Mouse (Mus musculus) olfactory bulb, adult 2 months (tissue): ENCODE data around the gene Mettl7a1.
"Not testable (repeated sequence)": the region's sequence is repeated elsewhere in the genome, so short reads cannot be mapped to it uniquely, and the experiment has no call there.

ENCODE experiments used
- CTCF ChIP-seq: fragments of 200-500 bp; IDR thresholded peaks from 2 replicates; pipeline ENCODE4 v1.5.1; 2012; ENCODE audit warnings: low read depth, mild to moderate bottlenecking, low read length, moderate library complexity; ENCODE audit not compliant: insufficient read depth
- POLR2A ChIP-seq: fragments of 200-500 bp; IDR thresholded peaks from 2 replicates; pipeline ENCODE4 v1.6.1; 2012; ENCODE audit warnings: mild to moderate bottlenecking, low read depth, low read length, moderate library complexity; ENCODE audit not compliant: insufficient read depth

DNA sequence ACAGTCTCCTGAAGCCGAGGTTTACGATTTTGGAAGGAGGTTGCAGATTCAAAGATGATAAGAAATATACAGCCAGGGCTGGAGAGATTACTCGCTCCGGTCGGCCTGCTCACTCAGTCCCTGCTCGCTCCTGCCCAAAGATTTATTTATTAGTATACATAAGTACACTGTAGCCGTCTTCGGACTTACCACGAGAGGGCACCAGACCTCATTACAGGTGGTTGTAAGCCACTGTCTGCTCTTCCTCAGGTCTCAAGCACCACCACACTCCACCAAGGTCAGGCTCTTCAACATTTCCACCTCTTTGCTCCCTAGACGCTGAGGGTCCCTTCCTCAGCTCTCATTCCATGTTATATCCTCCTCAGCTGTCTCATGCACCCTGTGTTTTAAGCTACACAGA is 33.9 kb downstream of the Mettl7a1 start:
- not testable (repeated sequence) for TF ChIP-seq POLR2A, CTCF
